Mouse (Mus musculus) ES-E14 (cell line): Measurements from ENCODE around the gene Gjd3.

Source experiments
- CHD2 ChIP-seq: IDR thresholded peaks from 2 replicates; pipeline ENCODE4 v1.6.1; 2014; ENCODE audit warnings: mild to moderate bottlenecking, low read depth, low read length, inconsistent platforms
- HCFC1 ChIP-seq: IDR thresholded peaks from 2 replicates; pipeline ENCODE4 v1.6.1; 2012; ENCODE audit warnings: low read length, inconsistent platforms, borderline replicate concordance; ENCODE audit not compliant: insufficient read depth
- MAFK ChIP-seq: IDR thresholded peaks from 2 replicates; pipeline ENCODE4 v1.6.1; 2014; ENCODE audit warnings: mild to moderate bottlenecking, low read depth, low read length, inconsistent platforms; ENCODE audit not compliant: insufficient read depth
- ZC3H11A ChIP-seq: IDR thresholded peaks from 2 replicates; pipeline ENCODE4 v1.6.1; 2012; ENCODE audit warnings: low read depth, mild to moderate bottlenecking, inconsistent platforms, low read length, borderline replicate concordance
- ZNF384 ChIP-seq: IDR thresholded peaks from 2 replicates; pipeline ENCODE4 v1.6.1; 2012; ENCODE audit warnings: low read depth, low read length, inconsistent platforms

GRCm38 (mm10) chr11:98998776-98999175 is 16.0 kb upstream of the Gjd3 start:
- TF ChIP-seq MAFK: no peak
- TF ChIP-seq CHD2: no peak
- TF ChIP-seq ZC3H11A: no peak
- TF ChIP-seq ZNF384: no peak
- TF ChIP-seq HCFC1: no peak
